Mouse (Mus musculus) layer of hippocampus, adult 2 months (tissue): ENCODE results near the gene Kalrn. TPM values are rescaled to one million over a fixed set of nuclear protein-coding genes. Genes with fewer than 3 reads are reported as not detected.

Experiments used
- DNase-seq, 2 experiments: peaks; one replicate each; pipeline ENCODE4 v3.0.0; 2022; ENCODE audit warnings: low spot score in 2 of 2
- H3K27ac ChIP-seq: fragments of 200-600 bp; 2 replicates; pipeline ENCODE4 v1.8.1; 2022
- H3K4me3 ChIP-seq: fragments of 200-600 bp; 2 replicates; pipeline ENCODE4 v1.8.1; 2022; ENCODE audit warnings: mild to moderate bottlenecking
- CTCF ChIP-seq: fragments of 200-600 bp; conservative IDR thresholded peaks from 2 replicates; pipeline ENCODE4 v1.8.1; 2022; ENCODE audit warnings: antibody characterized with exemption, mild to moderate bottlenecking, moderate library complexity
- total RNA-seq, 2 experiments: library from RNA; stranded (reverse); gene quantifications; 2 replicates each; pipeline ENCODE4 v1.2.3; 2021

The Kalrn gene
- total RNA-seq, 2 experiments from 2014 or later: 533 to 549 TPM

GRCm38 (mm10) chr16:34572406-34573150, 754 bp downstream of the Kalrn start:
- peak overlapping the region; percentile 92 for H3K27ac ChIP-seq
- DNase-seq: peak; percentile 25 to 32
- peak overlapping the region; percentile 83 for H3K4me3 ChIP-seq
- no peak for TF ChIP-seq CTCF

- peak; percentile 65 for TF ChIP-seq CTCF
- no peak for DNase-seq
- H3K4me3 ChIP-seq: peak overlapping the region; percentile 83
- peak overlapping the region; percentile 92 for H3K27ac ChIP-seq
Measured at GRCm38 (mm10) chr16:34571931-34572405, 1.4 kb downstream of the Kalrn start.

- TF ChIP-seq CTCF: no peak
- H3K27ac ChIP-seq: no peak overlapping the region
- H3K4me3 ChIP-seq: no peak overlapping the region
- no peak for DNase-seq
Measured at GRCm38 (mm10) chr16:34569897-34570296, 3.4 kb downstream of the Kalrn start.

- TF ChIP-seq CTCF: no peak
- DNase-seq: no peak
- Histone ChIP-seq H3K27ac (peak overlapping the region; percentile 37; the same call in 1 of the 2 replicates), H3K4me3 (no peak overlapping the region)
Measured at GRCm38 (mm10) chr16:34568831-34569230, 4.5 kb downstream of the Kalrn start.

- H3K4me3 ChIP-seq: no peak overlapping the region
- DNase-seq: no peak
- no peak overlapping the region for H3K27ac ChIP-seq
- no peak for TF ChIP-seq CTCF
Measured at GRCm38 (mm10) chr16:34563593-34564280, 9.6 kb downstream of the Kalrn start.

- no peak for TF ChIP-seq CTCF
- DNase-seq: no peak
- no peak overlapping the region for H3K4me3 ChIP-seq
- H3K27ac ChIP-seq: no peak overlapping the region
Measured at GRCm38 (mm10) chr16:34561734-34562135, 11.6 kb downstream of the Kalrn start.

- peak; percentile 37 to 63 for DNase-seq
- TF ChIP-seq CTCF: no peak
- Histone ChIP-seq H3K4me3 (no peak overlapping the region), H3K27ac (peak overlapping the region; percentile 8; the same call in 1 of the 2 replicates)
Measured at GRCm38 (mm10) chr16:34560814-34561213, 12.5 kb downstream of the Kalrn start.

- DNase-seq: no peak
- peak overlapping the region; percentile 8; the same call in 1 of the 2 replicates for H3K27ac ChIP-seq
Measured at GRCm38 (mm10) chr16:34560411-34560810, 12.9 kb downstream of the Kalrn start.

GRCm38 (mm10) chr16:34557891-34558290, 15.4 kb downstream of the Kalrn start:
- H3K4me3 ChIP-seq: no peak overlapping the region
- no peak for DNase-seq
- no peak for TF ChIP-seq CTCF
- H3K27ac ChIP-seq: no peak overlapping the region

More at GRCm38 (mm10) chr16:34560411-34560810, 12.9 kb downstream of the Kalrn start:
- no peak for TF ChIP-seq CTCF
- no peak overlapping the region for H3K4me3 ChIP-seq

GRCm38 (mm10) chr16:34552731-34553130, 20.6 kb downstream of the Kalrn start:
- no peak overlapping the region for H3K27ac ChIP-seq
- no peak for TF ChIP-seq CTCF
- H3K4me3 ChIP-seq: no peak overlapping the region
- no peak for DNase-seq

GRCm38 (mm10) chr16:34549470-34549999, 23.8 kb downstream of the Kalrn start:
- DNase-seq: no peak

GRCm38 (mm10) chr16:34546805-34547509, 26.4 kb downstream of the Kalrn start:
- no peak for TF ChIP-seq CTCF
- no peak overlapping the region for H3K27ac ChIP-seq
- DNase-seq: peak in 1 of 2 experiments; percentile 31
- no peak overlapping the region for H3K4me3 ChIP-seq

More at GRCm38 (mm10) chr16:34549470-34549999, 23.8 kb downstream of the Kalrn start:
- no peak for TF ChIP-seq CTCF
- Histone ChIP-seq H3K27ac (no peak overlapping the region), H3K4me3 (no peak overlapping the region)
